Mouse (Mus musculus) thymus, adult 2 months (tissue): ENCODE measurements around the gene Myh3.

ENCODE experiments used
- CTCF ChIP-seq: fragments of 200-500 bp; IDR thresholded peaks from 2 replicates; pipeline ENCODE4 v1.5.1; 2012; ENCODE audit warnings: mild to moderate bottlenecking, control low read depth, low read length, moderate library complexity, borderline replicate concordance; ENCODE audit not compliant: control insufficient read depth, poor library complexity, insufficient read depth; ENCODE audit errors: extremely low read depth
- POLR2A ChIP-seq: fragments of 200-500 bp; IDR thresholded peaks from 2 replicates; pipeline ENCODE4 v1.6.1; 2012; ENCODE audit warnings: mild to moderate bottlenecking, low read length, control low read depth, moderate library complexity; ENCODE audit not compliant: control insufficient read depth, poor library complexity, insufficient read depth; ENCODE audit errors: extremely low read depth

GRCm38 (mm10) chr11:67072615-67073130 is 5.4 kb upstream of the Myh3 start:
- TF ChIP-seq POLR2A (no peak), CTCF (no peak)
